Mouse (Mus musculus) left cerebral cortex, adult 8-10 months (tissue): ENCODE results near the gene Rab11fip4. TPM values are rescaled to one million over a fixed set of nuclear protein-coding genes. Genes with fewer than 3 reads are reported as not detected.

Experiments used
- DNase-seq, 2 experiments: peaks; one replicate each; pipeline ENCODE4 v3.0.0; 2022; ENCODE audit warnings: low spot score in 2 of 2
- total RNA-seq, 4 experiments: library from RNA; stranded (reverse); gene quantifications; 2 replicates each; pipeline ENCODE4 v1.2.4; 2022

The Rab11fip4 gene
- total RNA-seq, 4 experiments from 2014 or later, result 238 to 263 (median 241) TPM

DNA sequence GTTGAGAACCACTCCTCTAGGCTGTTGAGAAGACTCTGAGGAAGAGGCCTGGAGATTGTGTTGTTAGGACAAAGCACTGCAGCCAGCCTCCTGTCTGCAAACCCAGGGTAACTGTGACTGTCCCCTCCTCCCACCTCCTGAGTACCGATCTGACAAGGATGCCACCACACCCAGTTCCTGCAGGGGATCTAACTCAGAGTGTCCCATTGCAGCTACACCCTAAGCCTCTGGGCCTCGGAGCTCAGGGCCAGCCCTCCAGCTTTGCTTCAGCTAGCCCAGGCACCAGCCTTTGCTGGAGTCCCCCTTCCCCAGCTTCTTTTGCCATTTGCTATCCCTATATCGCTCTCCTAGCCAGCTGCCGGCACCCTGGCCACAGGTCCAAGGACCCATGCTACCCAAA is 22.7 kb downstream of the Rab11fip4 start:
- no peak for DNase-seq

DNA sequence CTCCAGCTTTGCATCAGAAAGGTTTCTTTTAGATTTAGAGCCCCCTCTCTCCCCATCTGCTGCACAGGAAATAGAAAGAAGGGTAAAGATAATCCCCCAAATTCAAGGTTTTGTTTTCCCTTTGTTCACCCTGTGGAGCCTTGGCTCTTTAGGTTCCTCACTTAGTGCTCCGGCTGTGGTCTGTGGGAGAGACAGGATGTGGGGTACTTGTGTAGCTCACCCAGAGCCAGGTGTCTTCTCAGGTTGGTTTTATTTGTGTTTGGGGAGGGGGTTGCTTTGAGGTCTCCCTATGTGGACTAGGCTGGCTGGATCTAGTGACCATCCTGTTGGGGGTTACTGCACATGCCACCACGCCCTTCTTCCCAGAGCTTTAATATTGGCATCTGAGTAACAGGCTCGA is 23.9 kb downstream of the Rab11fip4 start:
- no peak for DNase-seq

DNA sequence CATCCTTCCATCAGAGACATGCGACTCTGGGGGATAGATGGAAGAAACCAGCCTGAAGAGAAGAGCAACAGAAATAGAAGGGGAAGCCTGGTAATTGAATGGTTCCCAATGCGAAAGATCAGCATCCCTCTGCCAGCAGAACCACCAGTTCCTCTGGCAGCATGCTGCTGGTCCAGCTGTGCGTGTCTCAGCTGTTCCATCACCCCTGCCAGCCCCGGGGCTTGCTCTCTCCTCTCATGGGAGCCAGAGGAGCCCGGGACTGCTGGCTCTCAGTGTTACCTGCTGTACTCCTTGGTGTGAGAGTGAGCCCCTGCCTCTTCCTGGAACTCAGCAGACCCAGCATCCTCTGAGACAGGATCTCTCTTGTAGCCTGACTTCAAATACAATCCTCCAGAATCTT is 24.9 kb downstream of the Rab11fip4 start:
- no peak for DNase-seq

DNA sequence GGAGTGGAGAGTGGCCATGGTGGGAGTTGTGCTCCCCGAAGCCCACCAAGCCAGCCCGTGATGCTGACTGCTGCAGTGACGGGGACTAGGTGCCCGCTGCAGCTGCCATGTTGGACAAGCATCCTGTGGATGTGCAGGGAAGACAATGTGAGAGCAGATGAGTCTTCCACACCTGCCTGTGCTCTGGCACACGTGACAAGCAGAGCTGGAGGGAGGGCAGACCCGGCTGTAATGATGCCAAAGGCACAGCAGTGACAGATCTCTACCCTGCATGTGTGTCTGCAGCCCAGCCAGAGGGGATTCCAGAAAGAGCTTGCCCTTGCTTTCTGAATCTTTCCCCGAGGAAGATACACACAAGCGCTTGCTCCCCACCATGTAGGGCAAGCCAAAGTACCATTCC is 27.0 kb downstream of the Rab11fip4 start:
- no peak for DNase-seq

DNA sequence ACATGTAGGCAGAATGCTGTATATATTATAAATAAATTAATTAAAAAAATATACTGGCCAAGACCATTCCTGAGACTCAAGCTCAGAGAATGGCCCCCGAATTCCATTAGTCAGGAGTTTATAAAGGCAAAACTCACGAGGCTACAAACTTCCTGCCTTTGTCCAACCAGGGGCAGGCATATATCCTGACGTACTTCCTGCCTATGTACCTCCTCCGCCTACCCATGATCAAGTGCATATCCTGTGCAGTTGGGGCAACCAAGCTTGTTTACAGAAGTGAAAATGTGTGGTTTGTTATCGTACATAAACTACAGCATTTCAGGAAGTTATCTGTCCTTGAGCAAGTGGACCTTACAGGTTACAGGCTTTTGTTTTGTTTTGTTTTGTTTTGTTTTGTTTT is 32.0 kb downstream of the Rab11fip4 start:
- DNase-seq, result no peak

DNA sequence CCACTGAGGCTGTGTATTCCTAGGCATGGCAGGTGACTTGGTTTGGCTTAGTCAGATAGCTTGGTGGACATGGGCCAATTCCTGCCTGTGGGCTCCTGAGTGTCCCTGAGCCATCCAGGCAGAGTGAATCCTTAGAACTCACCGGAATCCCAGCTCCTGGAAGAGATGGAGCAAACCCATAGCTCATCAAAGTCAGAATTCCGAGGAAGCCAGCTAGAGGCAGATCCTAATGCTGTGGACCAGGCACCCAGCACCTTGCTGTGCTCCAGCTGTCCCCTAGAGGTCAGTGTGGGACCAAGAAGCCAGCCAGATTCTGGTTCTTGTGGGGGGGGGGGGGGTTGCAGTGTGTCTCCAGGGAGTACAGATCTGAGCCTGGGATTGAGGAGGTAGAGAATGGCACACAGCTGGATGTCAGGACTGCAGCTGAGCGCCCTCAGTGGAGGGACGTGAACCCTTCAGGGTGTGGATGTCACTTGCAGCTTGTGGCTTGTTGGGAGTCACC is 33.8 kb downstream of the Rab11fip4 start:
- DNase-seq, result peak in 1 of 2 experiments; percentile 58

DNA sequence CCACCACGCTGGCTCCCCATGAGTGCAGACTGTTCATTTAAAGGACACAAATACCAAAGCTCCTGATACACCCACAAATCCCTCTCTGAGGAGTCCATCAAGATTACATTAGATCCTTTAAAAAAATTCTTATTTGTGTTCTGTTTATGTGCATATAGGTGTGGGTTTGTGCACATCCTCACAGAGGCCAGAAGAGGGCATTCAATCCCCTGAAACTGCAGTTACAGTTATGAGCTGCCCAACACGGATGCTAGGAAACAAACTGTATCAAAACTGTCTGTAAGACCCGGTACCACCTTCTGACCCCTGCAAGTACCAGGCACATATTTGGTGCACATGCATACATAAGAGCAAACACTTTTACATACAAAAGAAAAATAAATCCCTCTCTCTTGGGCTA is 37.7 kb downstream of the Rab11fip4 start:
- DNase-seq, result no peak

DNA sequence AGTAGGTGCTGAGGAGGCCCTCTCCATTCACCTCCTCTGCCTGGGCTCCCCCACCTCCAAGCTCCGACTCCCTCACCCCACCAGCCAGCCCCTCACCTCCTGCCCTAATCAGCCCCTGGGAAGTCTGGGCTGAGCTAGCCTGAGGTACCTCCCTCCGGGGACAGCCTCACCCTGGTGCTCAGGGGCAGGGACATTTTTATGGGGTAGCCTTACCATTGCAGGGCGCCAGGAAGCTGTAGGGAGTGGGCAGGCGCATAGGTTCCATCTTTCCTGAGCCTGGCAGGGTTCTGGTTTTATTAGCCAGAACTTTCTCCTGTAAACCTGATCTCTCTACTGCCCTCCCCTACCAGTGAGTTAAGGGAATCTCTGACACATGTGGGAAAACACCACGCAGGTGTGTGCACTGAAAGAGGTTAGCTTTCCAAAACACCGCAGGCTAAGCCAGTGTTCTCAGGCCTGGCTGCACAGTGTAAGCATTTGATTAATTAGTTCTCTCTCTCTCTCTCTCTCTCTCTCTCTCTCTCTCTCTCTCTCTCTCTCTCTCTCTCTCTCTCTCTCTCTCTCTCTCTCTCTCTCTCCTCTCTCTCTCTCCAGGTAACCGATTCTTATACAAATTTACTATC is 38.9 kb downstream of the Rab11fip4 start:
- no peak for DNase-seq

DNA sequence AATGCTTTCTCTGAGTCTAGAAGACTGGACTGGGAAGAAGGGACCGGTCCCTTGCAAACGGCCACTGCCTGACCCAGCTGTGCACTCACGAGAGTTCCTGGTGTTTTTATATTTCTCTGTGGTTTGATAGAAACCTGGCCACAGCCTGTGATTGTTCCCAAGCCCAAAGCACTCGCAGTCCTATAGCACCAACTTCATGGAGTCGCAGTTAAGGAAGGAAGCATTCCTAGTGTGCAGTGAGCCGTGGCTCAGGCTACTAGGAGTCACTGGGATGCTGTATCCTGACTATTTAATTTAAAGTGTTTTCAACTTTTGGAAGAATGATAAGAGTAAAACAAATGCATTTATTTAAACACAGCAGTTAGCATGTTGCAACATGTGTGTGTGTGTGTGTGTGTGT is 39.5 kb downstream of the Rab11fip4 start:
- DNase-seq, result no peak

DNA sequence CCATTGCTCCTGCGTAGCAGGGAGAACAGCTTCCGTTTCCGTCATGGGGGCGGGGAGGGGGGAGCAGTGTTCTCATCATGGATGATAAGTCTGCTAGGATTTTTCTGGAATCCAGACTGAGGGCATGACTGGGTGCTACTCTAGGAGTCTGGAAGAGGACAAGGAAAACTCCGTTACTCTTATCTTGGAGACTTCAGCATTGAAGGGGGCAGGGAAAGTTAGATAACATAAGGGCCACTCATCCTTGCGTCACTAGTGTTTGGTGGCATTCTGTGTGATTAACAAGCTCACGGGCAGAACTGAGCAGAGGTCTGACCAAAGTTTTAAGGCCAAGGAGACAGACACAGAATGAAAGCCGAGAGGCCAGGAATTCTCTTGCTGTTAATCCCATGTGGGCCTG is 42.4 kb downstream of the Rab11fip4 start:
- no peak for DNase-seq

DNA sequence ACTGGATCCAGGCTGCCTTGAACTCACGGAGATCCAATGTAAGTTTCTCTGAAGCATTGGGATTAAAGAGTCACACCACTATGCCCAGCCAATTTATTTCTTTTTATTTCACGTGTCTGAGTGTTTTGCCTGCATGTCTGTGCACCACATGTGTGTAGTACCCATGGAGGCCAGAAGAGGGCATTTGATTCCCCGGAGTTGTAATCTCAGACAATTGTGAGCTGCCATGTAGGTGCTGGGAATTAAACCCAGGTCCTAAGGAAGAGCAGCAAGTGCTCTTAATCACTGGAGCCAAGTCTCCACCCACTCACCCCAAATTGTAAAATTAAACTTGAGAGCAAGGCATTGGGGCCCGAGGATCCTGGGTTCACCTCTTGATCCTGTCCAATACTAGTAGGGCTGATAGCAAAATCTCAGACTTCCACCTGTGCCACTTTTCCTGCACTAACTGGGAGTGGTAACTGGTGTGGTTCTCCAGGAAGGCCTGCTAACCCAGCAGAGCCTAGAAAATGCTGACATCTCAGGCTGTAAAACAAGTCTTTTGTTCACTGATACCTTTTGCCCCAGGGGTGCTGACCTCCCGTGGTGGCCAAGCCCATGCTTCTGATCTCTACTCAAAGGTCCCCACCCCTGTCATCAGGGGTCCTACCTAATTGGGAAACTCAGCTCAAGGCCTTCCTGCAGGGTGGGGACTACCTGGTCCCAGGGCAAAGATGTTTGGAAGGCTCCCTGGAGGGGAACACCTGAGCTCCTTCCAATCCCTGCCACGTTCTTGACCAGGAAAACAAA is 44.8 kb downstream of the Rab11fip4 start:
- no peak for DNase-seq

DNA sequence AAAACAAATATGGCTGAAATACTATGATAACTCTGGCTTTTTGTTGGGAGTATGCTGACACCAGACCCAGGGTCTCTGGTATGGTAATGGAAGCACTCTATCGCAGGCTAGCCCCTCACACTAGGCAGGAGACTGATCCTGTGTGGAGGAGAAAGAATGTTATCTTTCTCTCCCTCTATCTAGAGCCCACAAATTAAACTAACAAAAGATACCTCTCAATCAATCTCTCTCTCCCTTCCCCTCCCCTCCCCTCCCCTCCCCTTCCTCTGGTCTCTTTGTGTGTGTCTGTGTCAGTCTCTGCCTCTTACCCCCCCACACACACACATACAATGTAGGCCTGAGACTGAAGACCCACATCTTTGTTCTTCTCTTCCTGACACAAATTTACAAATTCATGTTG is 45.5 kb downstream of the Rab11fip4 start:
- no peak for DNase-seq

DNA sequence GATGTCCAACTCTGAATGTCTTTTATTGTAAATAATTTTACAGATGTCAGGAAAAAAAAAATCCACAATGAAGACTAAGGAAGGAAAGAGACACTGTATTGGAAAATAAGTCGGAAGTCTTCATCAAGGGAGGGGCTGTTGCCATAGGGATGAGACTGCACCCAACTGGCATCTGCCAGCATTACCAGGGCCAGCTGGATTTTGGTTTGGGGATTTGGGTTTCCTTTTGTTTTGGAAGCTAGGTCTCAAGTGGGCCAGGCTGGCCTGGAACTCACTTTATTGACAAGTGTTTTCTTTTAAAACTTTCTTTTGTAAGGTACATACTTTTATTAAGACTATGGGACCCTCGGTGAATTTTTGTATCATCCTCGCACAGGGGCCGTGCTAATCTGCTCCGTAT is 47.7 kb downstream of the Rab11fip4 start:
- no peak for DNase-seq

DNA sequence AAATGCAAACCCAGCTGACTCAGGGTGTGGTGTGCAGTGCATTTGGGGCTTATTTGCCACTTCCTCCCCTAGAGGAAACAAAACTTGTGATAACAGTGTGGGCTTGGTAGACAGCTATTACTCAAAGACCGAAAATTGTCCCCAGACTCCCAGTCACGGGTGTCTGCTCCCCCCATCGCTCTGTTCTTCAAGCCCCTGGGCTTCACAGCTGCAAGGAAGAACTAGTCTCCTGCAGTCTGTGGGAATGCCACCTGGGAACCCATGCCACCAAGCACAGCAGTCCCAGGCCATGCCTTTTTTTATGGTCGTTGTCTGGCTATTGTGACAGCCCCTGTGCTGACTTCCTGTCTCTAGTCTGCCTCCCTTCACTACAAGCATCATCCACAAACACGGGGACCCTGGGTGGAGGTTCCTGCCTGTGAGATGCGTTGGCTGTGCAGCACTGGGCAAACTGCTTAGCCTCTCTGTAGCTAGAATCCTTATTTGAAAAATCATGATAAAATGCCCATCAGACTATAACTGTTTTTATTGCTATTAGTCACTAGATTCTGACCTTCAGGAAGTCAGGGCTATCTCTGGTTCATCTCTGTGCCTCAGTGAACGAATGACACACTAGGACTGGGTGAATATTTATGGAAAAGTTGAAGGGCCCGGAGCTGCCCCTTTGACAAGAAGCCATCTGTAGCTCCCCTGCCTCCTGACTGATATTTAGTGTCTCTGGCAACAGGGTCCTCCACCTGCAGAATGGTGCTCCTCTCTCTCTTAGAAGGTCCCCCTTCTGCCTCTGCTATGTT is 50.1 kb downstream of the Rab11fip4 start:
- DNase-seq, result no peak

DNA sequence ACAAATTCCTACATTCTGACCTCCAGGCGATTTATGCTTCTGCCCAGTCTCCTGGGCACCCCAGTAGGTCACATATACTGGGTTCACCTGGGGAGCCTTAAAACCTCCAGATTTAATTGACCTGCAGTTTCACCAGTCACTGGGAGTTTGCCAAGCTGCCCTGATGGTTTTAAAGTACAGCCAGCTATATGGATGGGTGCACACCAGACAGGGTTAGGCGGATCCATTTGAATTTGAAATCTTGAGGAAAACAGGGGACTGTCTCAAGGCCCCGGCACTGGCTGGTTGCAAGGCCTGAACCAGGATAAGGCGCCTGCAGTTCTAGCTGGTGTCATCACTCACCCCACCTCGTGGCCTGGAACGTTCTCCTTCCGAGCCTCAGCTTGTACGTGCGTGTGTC is 52.7 kb downstream of the Rab11fip4 start:
- DNase-seq, result no peak

DNA sequence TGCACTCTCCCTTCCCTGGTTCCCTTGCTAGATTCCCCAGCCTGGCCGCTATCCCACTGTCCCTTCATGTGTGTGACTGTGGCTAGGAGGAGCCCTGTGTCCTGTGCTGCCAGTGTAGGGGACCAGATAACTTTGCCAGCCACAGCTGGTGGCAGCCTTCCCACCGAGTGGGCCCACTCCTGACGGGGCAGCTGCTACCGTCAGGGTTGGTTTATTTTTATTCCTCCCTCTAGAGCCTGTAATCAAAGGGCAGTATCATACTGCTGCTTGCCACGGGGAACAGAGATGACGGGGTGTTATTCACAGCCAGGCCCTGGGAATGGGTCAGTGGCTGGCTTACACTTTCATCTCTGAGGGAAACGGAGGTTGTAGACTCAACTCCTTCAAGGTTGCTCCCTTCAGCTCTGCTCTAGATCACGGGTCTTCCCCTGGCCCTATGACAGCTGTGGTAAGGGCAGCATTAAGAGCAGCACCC is 53.7 kb downstream of the Rab11fip4 start:
- no peak for DNase-seq

DNA sequence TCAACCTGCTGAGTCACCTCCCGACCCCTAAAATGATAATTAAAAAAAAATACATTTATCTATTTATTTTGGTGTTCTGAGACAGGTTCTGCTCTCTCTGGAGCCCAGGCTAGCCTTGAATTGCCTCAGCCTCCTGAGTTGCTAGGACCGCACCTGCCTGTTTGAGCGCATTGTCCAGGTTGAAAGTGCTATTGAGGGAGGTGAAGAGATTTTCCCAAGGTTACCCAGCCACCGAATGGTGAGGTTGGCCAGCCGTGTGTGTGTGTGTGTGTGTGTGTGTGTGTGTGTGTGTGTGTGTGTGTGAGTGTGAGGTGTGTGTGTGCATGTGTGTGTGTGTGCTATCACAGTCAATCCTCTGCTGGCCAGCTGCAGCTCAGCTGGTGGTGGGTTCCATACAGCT is 55.0 kb downstream of the Rab11fip4 start:
- no peak for DNase-seq

DNA sequence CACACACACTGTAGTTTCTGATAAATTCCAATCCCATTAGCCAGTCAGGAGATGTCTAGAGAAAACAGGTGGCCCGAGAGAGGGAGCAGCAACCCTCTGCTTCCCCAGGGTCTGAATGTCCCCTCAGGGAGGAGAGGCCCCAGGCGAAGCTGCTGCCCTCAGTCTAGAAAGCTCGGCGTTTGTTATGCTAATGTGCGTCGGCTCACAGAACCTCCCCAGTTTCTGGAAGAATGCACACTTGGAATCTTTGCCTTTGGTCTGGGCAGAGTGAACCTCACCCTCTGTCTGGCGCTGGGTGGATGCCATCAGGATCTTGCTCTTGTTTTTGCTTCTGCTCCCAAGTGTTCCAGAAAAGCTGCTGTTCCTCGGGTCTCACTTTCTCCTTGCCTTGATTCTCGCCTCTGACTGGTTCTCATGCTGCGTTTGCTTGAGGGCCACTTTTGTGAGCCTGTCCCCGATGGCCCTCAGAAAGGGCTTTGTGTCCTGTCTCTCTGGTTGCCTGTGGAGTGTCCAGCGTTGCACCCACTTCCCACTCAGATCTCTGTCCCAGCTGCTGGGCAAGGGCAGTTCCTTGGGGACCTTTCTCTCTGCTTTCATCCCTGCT is 55.6 kb downstream of the Rab11fip4 start:
- no peak for DNase-seq

DNA sequence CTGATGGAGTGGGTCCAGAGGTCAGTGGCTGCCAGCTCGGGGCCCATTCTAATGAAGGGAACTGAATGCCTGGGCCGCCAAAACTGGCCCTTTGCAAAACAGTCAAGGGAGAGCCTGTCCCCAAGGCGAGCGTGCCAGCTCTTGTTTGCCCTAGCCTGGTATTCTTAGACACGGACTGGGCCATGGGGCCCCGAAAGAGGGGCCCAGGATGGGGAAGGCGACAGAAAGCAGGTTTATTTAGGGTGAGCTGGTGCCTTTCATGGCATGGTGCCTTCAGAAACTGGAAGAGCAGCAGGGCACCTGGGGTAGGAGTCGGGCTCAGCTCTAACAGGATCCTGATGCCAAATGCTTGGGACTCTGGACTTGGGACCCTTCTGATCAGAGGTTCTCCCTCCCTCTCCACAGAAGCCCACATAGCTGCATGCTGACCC is 56.1 kb downstream of the Rab11fip4 start:
- peak in 1 of 2 experiments; percentile 75 for DNase-seq

DNA sequence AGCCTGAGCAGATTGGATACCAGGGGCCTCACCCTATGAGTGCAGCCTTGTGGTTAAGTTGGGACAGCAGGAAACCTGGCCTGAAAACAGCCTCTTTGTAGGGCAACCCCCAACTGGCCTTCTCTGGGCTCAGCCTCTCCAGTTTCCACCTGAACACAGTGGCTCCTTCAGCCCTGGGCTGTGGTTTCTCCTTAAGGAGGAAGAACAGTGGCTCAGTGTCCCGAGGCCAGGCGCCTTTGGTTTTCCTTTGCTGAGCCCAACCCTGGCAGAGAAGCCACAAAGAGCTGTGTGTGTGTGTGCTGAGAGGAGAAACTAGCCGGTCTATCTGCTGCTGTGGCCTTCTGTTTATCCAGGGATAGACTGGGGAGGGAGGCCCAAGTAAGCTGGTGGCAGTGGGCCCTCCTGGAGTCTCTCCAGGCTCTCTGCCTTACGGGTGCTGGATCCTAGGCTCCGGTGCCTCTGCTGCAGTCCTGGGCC is 59.4 kb downstream of the Rab11fip4 start:
- DNase-seq, result peak in 1 of 2 experiments; percentile 51

DNA sequence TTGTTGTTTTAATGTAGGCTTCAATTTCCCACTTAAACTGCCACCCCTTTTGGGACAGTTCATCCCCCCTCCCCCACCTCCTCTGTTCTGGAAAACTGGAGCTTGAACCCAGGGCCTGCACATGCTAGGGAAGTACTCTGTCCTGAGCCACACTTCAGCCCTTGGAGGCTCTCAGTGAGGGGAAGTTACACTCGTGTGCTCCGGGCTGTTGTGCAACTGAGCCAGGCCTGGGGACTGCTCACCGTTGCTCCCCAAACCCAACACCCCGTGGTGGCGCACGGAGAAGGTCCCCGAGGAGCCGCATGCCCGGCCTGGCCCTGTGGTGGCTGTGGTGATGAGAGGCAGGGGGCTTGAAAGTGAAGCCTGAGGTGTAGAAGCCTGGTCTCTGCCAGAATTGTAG is 61.2 kb downstream of the Rab11fip4 start:
- no peak for DNase-seq
